Mouse (Mus musculus) cortical plate, adult 2 months (tissue): ENCODE measurements around the gene Stxbp3.

Experiments used
- CTCF ChIP-seq: fragments of 200-500 bp; IDR thresholded peaks from 2 replicates; pipeline ENCODE4 v1.5.1; 2011; ENCODE audit warnings: mild to moderate bottlenecking, control low read depth, low read length; ENCODE audit not compliant: insufficient read depth; ENCODE audit errors: extremely low read depth
- POLR2A ChIP-seq: fragments of 200-500 bp; IDR thresholded peaks from 2 replicates; pipeline ENCODE4 v1.6.1; 2011; ENCODE audit warnings: mild to moderate bottlenecking, low read length, control low read depth; ENCODE audit not compliant: insufficient read depth; ENCODE audit errors: extremely low read depth

- no peak for TF ChIP-seq CTCF
- TF ChIP-seq POLR2A: no peak
Measured at GRCm38 (mm10) chr3:108867449-108867848, 27.1 kb upstream of the Stxbp3 start.
